Mouse (Mus musculus) E14TG2a.4 (cell line): Measurements from ENCODE around the gene Tbl1x.

Source experiments
- H3K27me3 ChIP-seq: 2 replicates; pipeline ENCODE4 v1.6.1; 2014; ENCODE audit warnings: low read length, control low read depth; ENCODE audit not compliant: insufficient read depth
- H3K36me3 ChIP-seq: 2 replicates; pipeline ENCODE4 v1.6.1; 2014; ENCODE audit warnings: low read length, control low read depth; ENCODE audit not compliant: insufficient read depth
- H3K4me1 ChIP-seq: replicated peaks from 2 replicates; pipeline ENCODE4 v1.6.1; 2014; ENCODE audit warnings: low read depth, low read length, control low read depth
- H3K4me3 ChIP-seq: replicated peaks from 2 replicates; pipeline ENCODE4 v1.5.1; 2014; ENCODE audit warnings: mild to moderate bottlenecking, low read length
- H3K9me3 ChIP-seq: 2 replicates; pipeline ENCODE4 v1.6.1; 2014; ENCODE audit warnings: low read length, control low read depth
- CTCF ChIP-seq: conservative IDR thresholded peaks from 2 replicates; pipeline ENCODE4 v1.5.1; 2014; ENCODE audit warnings: low read length
- NANOG ChIP-seq: IDR thresholded peaks from 2 replicates; pipeline ENCODE4 v1.6.1; 2014; ENCODE audit warnings: borderline replicate concordance, low read length, mixed read lengths
- POU5F1 ChIP-seq: IDR thresholded peaks from 2 replicates; pipeline ENCODE4 v1.6.1; 2014; ENCODE audit warnings: low read length, borderline replicate concordance

Gene Tbl1x

DNA sequence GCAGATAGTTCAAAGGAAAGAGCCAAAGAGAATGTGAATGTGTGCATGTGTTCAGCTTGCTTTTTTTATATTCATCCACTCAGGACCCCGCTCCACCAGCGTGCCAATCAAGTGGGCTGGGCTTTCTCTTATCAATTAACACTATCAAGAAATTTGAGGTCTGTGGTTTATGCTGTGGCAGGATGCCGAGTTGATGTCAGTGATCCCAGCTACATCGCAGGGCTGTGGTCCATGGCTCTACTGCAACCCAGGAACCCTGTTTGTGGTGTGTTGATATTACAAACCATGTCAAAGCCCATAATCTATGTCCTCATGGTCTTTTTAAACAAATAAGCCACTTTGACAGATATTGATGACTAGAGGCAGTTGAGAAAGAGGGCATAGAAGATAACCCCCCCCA lies 129.5 kb downstream of the Tbl1x start:
- peaks cover 32% of the 10 kb centered on the region for H3K36me3 ChIP-seq
- no peaks in the 10 kb centered on the region for H3K4me1 ChIP-seq
- H3K9me3 ChIP-seq: no peaks in the 10 kb centered on the region
- H3K27me3 ChIP-seq: no peaks in the 10 kb centered on the region
- no peak for TF ChIP-seq CTCF
- TF ChIP-seq POU5F1: no peak
- no peak overlapping the region for H3K4me3 ChIP-seq

DNA sequence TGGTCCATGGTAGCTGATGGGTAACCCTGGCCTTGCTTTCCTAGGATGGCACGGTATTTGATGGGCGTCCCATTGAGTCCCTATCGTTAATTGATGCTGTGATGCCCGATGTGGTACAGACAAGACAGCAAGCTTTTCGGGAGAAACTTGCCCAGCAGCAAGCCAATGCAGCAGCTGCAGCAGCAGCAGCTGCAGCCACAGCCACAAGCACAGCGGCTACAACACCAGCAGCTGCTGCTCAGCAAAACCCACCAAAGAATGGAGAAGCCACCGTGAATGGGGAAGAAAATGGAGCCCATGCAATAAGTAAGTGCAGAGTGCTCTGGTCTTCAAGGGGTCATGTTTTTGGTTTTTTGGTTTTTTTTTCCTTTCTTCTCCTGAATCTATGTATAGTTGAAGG lies 135.4 kb downstream of the Tbl1x start:
- H3K27me3 ChIP-seq: no peaks in the 10 kb centered on the region
- H3K36me3 ChIP-seq: peaks cover 82% of the 10 kb centered on the region
- TF ChIP-seq CTCF (no peak), NANOG (no peak), POU5F1 (no peak)
- H3K9me3 ChIP-seq: no peaks in the 10 kb centered on the region
- no peaks in the 10 kb centered on the region for H3K4me1 ChIP-seq
- no peak overlapping the region for H3K4me3 ChIP-seq

DNA sequence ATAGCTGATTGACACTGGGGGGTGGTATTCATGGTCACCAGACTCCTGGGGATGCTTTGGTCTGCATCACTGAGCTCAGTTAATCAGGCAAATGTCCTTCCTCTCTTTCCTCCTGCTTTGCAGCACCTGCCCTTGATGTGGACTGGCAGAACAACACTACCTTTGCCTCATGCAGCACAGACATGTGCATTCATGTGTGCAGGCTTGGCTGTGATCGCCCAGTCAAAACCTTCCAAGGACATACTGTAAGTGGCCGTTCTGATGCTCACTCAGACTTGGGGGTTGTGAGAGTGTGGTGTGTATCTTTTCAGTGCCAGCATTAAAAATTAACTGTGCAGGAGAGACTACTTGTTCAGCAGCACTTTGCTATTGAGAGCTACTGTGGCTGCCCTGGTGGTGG lies 139.4 kb downstream of the Tbl1x start:
- Histone ChIP-seq H3K4me1 (no peaks in the 10 kb centered on the region), H3K4me3 (no peak overlapping the region), H3K27me3 (no peaks in the 10 kb centered on the region), H3K36me3 (peaks cover 97% of the 10 kb centered on the region), H3K9me3 (no peaks in the 10 kb centered on the region)
- TF ChIP-seq POU5F1 (no peak), NANOG (no peak), CTCF (no peak)

DNA sequence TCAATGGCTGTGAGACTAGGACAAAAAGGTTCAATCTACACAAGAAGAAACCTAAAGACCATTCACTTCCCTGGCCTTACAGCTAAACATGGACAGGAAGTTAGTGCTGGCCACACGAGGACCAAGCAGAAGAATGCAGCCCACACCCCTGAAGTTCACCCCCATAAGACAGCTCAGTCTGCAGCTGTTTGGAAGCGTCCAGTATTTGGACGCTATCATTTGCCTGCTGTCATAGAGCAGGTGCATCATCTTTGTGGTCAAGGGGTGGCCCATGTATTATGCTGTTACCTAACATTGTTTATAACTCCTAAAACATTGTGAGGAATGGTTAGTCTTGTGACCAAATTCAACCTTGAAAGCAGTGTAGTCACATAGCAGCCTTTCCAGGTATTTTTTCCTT lies 151.2 kb downstream of the Tbl1x start:
- Histone ChIP-seq H3K36me3 (peaks cover 52% of the 10 kb centered on the region), H3K4me1 (peaks cover 6% of the 10 kb centered on the region; the same call in 1 of the 2 replicates), H3K4me3 (no peak overlapping the region), H3K27me3 (no peaks in the 10 kb centered on the region), H3K9me3 (peaks cover 34% of the 10 kb centered on the region)
- no peak for TF ChIP-seq NANOG
- no peak for TF ChIP-seq CTCF
- TF ChIP-seq POU5F1: no peak

DNA sequence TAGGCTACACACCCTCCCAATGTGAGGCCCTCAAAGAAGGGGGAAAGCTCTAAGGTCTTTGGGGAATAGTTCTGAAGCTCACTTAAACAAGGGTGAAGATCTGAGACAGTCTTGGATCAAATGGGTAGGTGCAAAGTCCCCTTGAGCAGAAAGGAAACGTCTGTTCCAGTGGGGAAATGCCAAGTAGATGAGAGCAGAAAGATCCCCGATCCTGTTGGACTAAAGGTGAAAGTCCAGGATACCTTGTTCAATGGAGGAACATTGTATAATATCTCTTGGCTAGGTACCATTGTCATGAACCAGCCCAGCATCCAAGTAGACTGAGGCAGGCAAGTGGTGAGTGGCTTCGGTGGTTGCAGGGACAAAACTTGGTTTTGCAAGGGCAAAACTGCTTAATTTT lies 152.5 kb downstream of the Tbl1x start:
- no peak for TF ChIP-seq CTCF
- TF ChIP-seq POU5F1: no peak
- no peak for TF ChIP-seq NANOG
- Histone ChIP-seq H3K4me1 (peaks cover 12% of the 10 kb centered on the region; the same call in 1 of the 2 replicates), H3K27me3 (no peaks in the 10 kb centered on the region), H3K9me3 (peaks cover 35% of the 10 kb centered on the region), H3K4me3 (no peak overlapping the region), H3K36me3 (peaks cover 44% of the 10 kb centered on the region)

DNA sequence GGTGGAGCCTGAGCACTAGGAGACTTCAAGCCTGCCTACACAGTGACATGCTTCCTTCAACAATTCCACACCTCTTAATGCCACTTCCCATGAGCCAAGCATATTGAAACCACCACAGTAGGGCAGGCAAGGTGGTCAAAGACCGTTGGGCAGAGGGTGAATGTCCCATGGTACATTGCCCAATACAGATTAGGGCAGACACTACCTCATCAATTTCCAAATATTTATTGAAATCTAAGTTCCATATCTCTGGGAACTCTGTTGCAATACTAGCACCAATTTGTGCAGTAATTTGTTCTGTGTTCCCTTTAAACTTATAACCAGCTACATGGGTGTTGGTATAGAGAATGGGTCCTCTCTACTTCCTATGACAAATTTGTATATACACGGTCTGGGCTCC lies 154.2 kb downstream of the Tbl1x start:
- peaks cover 12% of the 10 kb centered on the region; the same call in 1 of the 2 replicates for H3K4me1 ChIP-seq
- H3K27me3 ChIP-seq: no peaks in the 10 kb centered on the region
- H3K36me3 ChIP-seq: peaks cover 27% of the 10 kb centered on the region
- TF ChIP-seq NANOG (no peak), CTCF (no peak), POU5F1 (no peak)
- peaks cover 51% of the 10 kb centered on the region for H3K9me3 ChIP-seq
- H3K4me3 ChIP-seq: no peak overlapping the region

DNA sequence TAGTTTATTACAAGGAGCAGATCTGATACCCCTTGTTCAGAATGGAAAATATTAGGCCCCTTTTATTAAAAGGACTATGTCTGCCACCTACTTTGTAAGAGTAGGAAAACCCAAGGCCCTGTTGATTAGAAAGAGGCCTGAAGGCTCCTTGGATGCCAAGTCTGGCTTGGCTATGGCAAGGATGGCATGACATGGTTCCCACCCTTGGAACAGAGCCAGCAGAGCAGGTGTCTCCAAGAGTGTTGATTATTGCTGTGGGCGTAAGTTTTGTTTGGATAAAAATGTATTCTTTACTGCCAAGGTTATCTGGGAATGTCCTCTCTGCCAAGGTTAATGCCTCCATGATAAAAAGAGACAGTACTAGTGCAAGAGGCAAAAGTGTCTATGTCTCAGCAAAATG lies 156.1 kb downstream of the Tbl1x start:
- TF ChIP-seq NANOG (no peak), POU5F1 (no peak), CTCF (no peak)
- H3K4me1 ChIP-seq: peaks cover 12% of the 10 kb centered on the region; the same call in 1 of the 2 replicates
- peaks cover 10% of the 10 kb centered on the region for H3K36me3 ChIP-seq
- no peak overlapping the region for H3K4me3 ChIP-seq
- no peaks in the 10 kb centered on the region for H3K27me3 ChIP-seq
- H3K9me3 ChIP-seq: peaks cover 51% of the 10 kb centered on the region

DNA sequence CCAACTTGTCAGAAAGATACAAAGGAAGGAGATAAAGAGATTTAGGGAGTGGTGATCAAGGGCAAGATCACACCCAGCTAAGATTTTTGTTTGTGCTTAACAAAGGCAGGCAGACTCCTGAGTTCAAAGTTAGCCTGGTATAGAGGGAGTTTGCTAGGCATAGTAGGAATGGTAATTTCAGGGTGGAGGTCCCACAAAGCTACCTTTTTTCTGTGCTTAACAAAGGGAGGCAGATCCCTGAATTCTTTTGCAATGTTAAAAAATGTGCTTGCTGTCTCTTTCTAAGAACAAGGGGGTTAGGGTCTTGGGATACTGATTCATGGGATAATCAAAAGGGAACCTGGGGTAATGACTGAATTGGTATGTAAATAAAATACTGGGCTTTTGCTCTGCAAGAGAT lies 156.6 kb downstream of the Tbl1x start:
- no peaks in the 10 kb centered on the region for H3K27me3 ChIP-seq
- peaks cover 12% of the 10 kb centered on the region; the same call in 1 of the 2 replicates for H3K4me1 ChIP-seq
- peaks cover 5% of the 10 kb centered on the region for H3K36me3 ChIP-seq
- TF ChIP-seq POU5F1: no peak
- TF ChIP-seq CTCF: no peak
- H3K4me3 ChIP-seq: no peak overlapping the region
- peaks cover 51% of the 10 kb centered on the region for H3K9me3 ChIP-seq

DNA sequence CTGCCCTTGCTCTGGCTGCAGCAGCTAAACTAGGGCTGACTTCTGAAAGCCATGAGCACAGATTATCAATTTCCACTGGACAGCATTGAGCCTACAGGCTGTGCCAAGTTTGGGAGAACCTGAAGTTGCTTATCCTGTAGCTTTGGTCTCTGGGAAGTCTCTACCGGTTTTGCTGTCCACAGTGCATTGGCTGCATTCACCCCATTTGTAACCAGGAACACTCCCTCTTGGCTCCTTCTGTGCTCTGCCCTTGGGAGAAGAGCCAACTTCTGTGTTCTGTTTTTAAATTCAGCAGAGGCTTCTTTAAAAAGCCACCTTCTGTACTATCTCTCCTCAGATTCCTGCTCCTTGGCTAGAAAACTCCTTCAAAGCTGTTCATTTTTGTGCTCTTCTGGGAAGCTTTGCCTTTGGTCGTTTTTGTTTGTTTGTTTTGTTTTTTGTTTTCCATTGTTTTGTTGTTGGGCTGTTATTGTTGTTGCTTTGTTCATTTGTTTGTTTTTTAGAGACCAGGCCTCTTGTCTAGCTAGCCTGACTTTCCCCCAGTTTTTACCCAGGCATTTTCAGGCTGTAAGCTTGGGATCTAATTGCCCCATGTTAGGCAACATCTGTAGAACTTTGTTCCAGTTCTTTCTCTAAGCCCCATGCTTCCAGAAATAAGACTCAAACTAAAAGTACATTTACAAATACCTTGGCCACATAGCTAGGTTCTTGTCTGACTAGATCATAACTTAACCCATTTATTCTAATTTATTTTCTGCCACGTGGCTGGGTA lies 159.2 kb downstream of the Tbl1x start:
- no peaks in the 10 kb centered on the region for H3K36me3 ChIP-seq
- H3K4me3 ChIP-seq: no peak overlapping the region
- no peaks in the 10 kb centered on the region for H3K27me3 ChIP-seq
- TF ChIP-seq NANOG (no peak), POU5F1 (no peak), CTCF (no peak)
- H3K9me3 ChIP-seq: peaks cover 31% of the 10 kb centered on the region; the same call in 1 of the 2 replicates
- peaks cover 12% of the 10 kb centered on the region; the same call in 1 of the 2 replicates for H3K4me1 ChIP-seq
